Mouse (Mus musculus) kidney, adult 10 weeks (tissue): ENCODE data around the gene Gm44579. TPM values are rescaled to one million over a fixed set of nuclear protein-coding genes. Genes with fewer than 3 reads are reported as not detected.

Experiments used
- polyA plus RNA-seq: library from polyadenylated mRNA; stranded (reverse); fragments of 350-450 nt; fragmentation: Illumina TruSeq; extraction: RNeasy Lipid Tissue Mini Kit (QIAGEN cat#74804); gene quantifications from one replicate; pipeline ENCODE4 v1.2.3, GENCODE M21; 2014; ENCODE audit warnings: low read depth, low replicate concordance

Gene Gm44579
- not detected for polyA plus RNA-seq

DNA sequence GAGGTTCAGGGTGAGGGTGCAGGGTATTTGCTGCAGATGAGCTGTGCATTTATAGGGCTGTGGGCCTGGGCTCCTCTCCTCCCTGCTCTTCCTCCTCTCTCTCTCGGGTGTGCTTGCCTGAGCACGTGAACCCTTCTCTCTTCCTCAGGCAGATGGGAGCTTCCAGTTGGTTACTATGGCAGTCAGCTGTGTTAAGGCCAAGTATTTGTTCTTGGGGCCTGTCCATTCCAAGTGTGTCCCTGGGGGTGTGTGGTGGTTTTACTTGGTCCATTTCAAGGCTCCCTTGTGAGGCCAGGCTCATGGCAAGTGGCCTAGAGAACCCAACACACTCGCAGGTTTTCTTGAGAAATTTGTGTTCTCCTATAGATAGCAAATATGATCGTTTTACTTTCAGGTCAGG, at the start of gene Gm44579, which contains the start of gene Olfr287:
TSS of gene Gm44579 (minus strand) at position 101 of the 400 bp plus-strand sequence.
TSS of gene Olfr287 (minus strand) at position 180 of the 400 bp plus-strand sequence.

DNA sequence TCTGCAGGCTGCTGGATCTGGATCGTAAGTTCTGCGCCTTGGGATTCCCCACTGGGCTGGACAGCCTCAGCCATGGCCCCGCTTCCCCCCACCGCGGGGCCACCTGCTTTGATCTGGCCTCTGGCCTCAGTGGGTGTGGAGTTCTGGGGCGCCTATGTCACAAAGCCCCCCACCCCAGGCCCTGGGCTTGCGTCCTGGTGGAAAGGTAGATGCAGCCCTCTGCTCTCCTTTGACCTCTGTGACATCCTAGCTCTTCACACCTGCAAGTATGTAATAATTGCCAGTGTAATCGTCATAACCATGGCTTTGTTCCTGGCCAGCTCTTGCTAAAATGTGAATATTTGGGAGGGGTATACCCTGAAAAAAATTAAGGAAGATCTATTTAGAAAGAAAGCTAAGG, 36.4 kb upstream of the Gm44579 start, which contains the start of gene H1fnt:
TSS of gene H1fnt (minus strand) at position 101 of the 400 bp plus-strand sequence.

DNA sequence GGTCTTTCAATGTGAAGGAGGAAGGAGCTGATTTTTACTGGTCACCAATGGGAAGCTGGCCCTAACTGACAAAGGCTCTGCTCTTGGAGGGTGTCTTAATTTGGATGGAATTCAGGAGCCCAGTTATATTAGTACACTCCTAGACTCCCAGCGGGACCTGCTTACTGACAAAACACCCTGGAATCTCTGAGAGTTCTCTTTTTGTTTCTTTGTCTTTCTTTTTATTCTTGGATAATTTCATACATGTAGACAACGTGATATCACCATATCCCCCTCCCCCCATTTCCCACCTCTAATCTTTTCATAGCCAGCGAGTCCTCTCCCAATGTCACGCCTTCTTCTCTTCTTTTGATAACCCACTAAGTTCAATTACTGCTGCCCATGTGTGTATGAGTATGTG, 13.6 kb upstream of the Gm44579 start, which contains the start of gene Olfr286:
TSS of gene Olfr286 (minus strand) at position 101 of the 400 bp plus-strand sequence.

DNA sequence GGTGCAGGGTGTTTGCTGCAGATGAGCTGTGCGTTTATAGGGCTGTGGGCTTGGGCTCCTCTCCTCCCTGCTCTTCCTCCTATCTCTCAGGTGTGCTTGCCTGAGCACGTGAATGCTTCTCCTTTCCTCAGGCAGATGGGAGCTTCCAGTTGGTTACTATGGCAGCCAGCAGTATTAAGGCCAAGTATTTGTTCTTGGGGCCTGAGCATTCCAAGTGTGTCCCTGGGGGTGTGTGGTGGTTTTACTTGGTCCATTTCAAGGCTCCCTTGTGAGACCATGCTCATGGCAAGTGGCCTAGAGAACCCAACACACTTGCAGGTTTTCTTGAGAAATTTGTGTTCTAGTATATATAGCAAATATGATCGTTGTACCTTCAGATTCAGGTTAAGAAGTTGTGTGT, 25.3 kb downstream of the Gm44579 start, which contains the start of gene Olfr288:
TSS of gene Olfr288 (minus strand) at position 101 of the 400 bp plus-strand sequence.

DNA sequence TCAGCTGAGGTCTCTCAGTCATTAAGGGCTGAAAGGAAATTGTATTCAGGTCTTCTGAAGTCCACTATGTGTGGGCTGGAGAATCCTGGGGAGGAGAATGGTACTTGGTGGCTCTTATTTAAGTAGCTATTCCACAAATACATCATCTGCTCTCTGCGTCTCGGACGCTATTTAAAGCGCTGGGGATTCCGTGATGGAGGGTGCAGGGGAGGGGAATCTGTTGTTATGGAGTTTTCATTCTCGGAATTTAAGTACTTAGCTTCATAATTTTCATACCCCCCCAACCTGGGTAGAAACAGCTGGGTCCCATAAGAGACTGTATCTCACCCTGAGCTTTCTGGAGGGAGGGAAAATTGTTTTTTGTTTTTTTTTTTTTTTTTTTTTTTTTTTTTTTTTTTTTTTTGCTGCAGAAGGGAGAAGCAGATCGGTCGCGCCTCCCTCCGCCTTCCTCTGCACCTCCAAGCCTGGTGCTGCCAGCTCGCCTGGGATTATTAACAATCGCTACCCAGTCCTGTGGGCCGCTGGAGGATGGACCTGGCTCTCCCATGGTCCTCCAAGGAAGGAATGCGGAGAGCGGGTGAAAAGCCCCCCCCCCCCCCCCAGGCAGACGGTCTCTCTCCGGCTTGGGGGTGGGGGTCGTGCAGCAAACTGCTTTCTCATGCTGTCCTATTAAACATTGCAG, 53.7 kb downstream of the Gm44579 start, which contains the start of gene Ccdc184:
TSS of gene Ccdc184 (plus strand) at position 196 of the 682 bp plus-strand sequence.

DNA sequence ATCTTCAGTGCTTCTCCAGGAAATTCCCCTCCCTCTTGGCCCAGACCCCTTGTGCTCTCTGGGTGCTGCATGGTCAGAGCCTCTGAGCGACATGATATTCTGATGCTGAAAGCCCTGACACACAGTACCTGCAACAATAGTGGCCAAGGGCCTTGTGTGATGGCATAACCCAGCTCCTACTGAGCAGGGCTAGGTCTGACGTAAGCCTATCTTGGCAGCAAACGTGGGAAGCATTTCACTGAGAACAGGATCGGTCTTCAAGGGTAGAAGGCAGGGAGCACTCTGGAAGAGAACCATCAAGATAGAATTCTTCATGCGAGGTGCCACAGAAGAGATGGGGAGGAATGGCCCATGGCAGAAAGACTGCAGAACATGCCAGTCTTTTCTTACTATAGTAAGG, 55.3 kb downstream of the Gm44579 start, which contains the start of gene Asb8:
TSS of gene Asb8 (minus strand) at position 101 of the 400 bp plus-strand sequence.

Other genes starting within 250 kb of the Gm44579 start
- not detected for gene Col2a1, start 216.3 kb downstream of the Gm44579 start, polyA plus RNA-seq
- gene Pfkm, start 128.4 kb downstream of the Gm44579 start, polyA plus RNA-seq: 8.8 TPM
- gene Senp1, start 127.2 kb downstream of the Gm44579 start, polyA plus RNA-seq: 24.9 TPM
- gene Asb8, start 55.4 kb downstream of the Gm44579 start, polyA plus RNA-seq: 27.2 TPM
- gene Ccdc184, start 53.8 kb downstream of the Gm44579 start, polyA plus RNA-seq: 0.12 TPM
- not detected for gene Olfr288, start 25.4 kb downstream of the Gm44579 start, polyA plus RNA-seq
- not detected for gene Olfr287, start 79 bp upstream of the Gm44579 start, polyA plus RNA-seq
- not detected for gene Olfr286, start 13.5 kb upstream of the Gm44579 start, polyA plus RNA-seq
- gene H1fnt, start 36.3 kb upstream of the Gm44579 start, polyA plus RNA-seq: not detected
- gene Zfp641, start 75.2 kb upstream of the Gm44579 start, polyA plus RNA-seq: 4.4 TPM
- gene Olfr285, start 96.4 kb upstream of the Gm44579 start, polyA plus RNA-seq: not detected
- not detected for gene Olfr284, start 120.0 kb upstream of the Gm44579 start, polyA plus RNA-seq
- gene Olfr283, start 160.0 kb upstream of the Gm44579 start, polyA plus RNA-seq: not detected
- gene Olfr282, start 210.2 kb upstream of the Gm44579 start, polyA plus RNA-seq: not detected
- gene Olfr281, start 231.6 kb upstream of the Gm44579 start, polyA plus RNA-seq: not detected
- gene OR5BS1P, start 248.9 kb upstream of the Gm44579 start, polyA plus RNA-seq: not detected